Mouse (Mus musculus) CH12.LX (cell line): ENCODE results near the gene Alpk1. TPM values are rescaled to one million over a fixed set of nuclear protein-coding genes. Genes with fewer than 3 reads are reported as not detected.

Experiments
- DNase-seq: peaks from one replicate; pipeline ENCODE4 v3.0.0-alpha.2; 2013; ENCODE audit errors: extremely low read depth
- H3K27ac ChIP-seq: 2 replicates; pipeline ENCODE4 v1.5.1; 2012; ENCODE audit warnings: low read depth, mild to moderate bottlenecking, control low read depth, moderate library complexity; ENCODE audit not compliant: insufficient read depth
- H3K27me3 ChIP-seq: replicated peaks from 2 replicates; pipeline ENCODE3; 2012; ENCODE audit warnings: inconsistent platforms
- H3K36me3 ChIP-seq, 2 experiments: replicated peaks in 1 of 2; 2 replicates each; pipeline versions ENCODE3 to v1.6.1; 2012; ENCODE audit warnings: inconsistent platforms in 1 of 2, low read length in 1 of 2, mild to moderate bottlenecking in 1 of 2, mixed read lengths in 1 of 2, moderate library complexity in 1 of 2; ENCODE audit not compliant: control insufficient read depth in 1 of 2, insufficient read depth in 1 of 2
- H3K4me1 ChIP-seq, 2 experiments: 2 replicates each; pipeline ENCODE4 v1.6.1; 2012; ENCODE audit warnings: inconsistent platforms in 1 of 2, moderate library complexity in 1 of 2; ENCODE audit not compliant: insufficient read depth in 2 of 2, control insufficient read depth in 1 of 2
- H3K4me2 ChIP-seq: 2 replicates; pipeline ENCODE4 v1.6.1; 2012; ENCODE audit warnings: low read depth, mild to moderate bottlenecking, control low read depth; ENCODE audit not compliant: poor library complexity, insufficient read depth, severe bottlenecking
- H3K4me3 ChIP-seq, 3 experiments: fragments of 150-350 bp in 1 of 3; sonication (generic) in 1 of 3; replicated peaks in 1 of 3; 2 replicates each; pipeline versions ENCODE3 to v1.5.1; 2011 to 2012; ENCODE audit warnings: low read depth in 2 of 3, low read length in 2 of 3, mild to moderate bottlenecking in 2 of 3, moderate library complexity in 2 of 3, control low read depth in 1 of 3, improper control_type of control experiment in 1 of 3, inconsistent platforms in 1 of 3, mixed read lengths in 1 of 3; ENCODE audit not compliant: poor library complexity in 1 of 3
- H3K79me2 ChIP-seq: replicated peaks from 2 replicates; pipeline ENCODE4 v1.6.1; 2012; ENCODE audit warnings: mild to moderate bottlenecking, moderate library complexity; ENCODE audit not compliant: control insufficient read depth, poor library complexity, insufficient read depth, severe bottlenecking; ENCODE audit errors: extremely low read depth
- H3K9ac ChIP-seq: 2 replicates; pipeline ENCODE4 v1.6.1; 2012; ENCODE audit warnings: low read depth, mild to moderate bottlenecking, control low read depth, moderate library complexity; ENCODE audit not compliant: insufficient read depth
- H3K9me3 ChIP-seq: replicated peaks from 2 replicates; pipeline ENCODE3; 2012; ENCODE audit warnings: low read length, inconsistent platforms, mixed read lengths
- BHLHE40 ChIP-seq: IDR thresholded peaks from 2 replicates; pipeline ENCODE4 v1.6.1; 2011; ENCODE audit warnings: mild to moderate bottlenecking, low read depth, low read length, improper control_type of control experiment
- CHD1 ChIP-seq: IDR thresholded peaks from 2 replicates; pipeline ENCODE4 v1.6.1; 2012; ENCODE audit warnings: low read depth, low read length, improper control_type of control experiment, inconsistent platforms
- GABPA ChIP-seq: IDR thresholded peaks from 2 replicates; pipeline ENCODE4 v1.6.1; 2012; ENCODE audit warnings: low read depth, low read length, improper control_type of control experiment, inconsistent platforms; ENCODE audit not compliant: insufficient replicate concordance
- HCFC1 ChIP-seq: IDR thresholded peaks from 2 replicates; pipeline ENCODE4 v1.6.1; 2012; ENCODE audit warnings: low read depth, mild to moderate bottlenecking, inconsistent platforms, low read length, improper control_type of control experiment
- JUN ChIP-seq: IDR thresholded peaks from 2 replicates; pipeline ENCODE4 v1.6.1; 2011; ENCODE audit warnings: low read depth, mild to moderate bottlenecking, low read length, improper control_type of control experiment, moderate library complexity; ENCODE audit not compliant: insufficient read depth
- JUND ChIP-seq: conservative IDR thresholded peaks from 2 replicates; pipeline ENCODE4 v1.6.1; 2011; ENCODE audit warnings: low read depth, low read length, improper control_type of control experiment
- KAT2A ChIP-seq: IDR thresholded peaks from 2 replicates; pipeline ENCODE4 v1.6.1; 2012; ENCODE audit warnings: low read length, improper control_type of control experiment, inconsistent platforms; ENCODE audit not compliant: insufficient replicate concordance
- MAX ChIP-seq: IDR thresholded peaks from 2 replicates; pipeline ENCODE4 v1.6.1; 2011; ENCODE audit warnings: low read length, improper control_type of control experiment
- MAZ ChIP-seq: IDR thresholded peaks from 2 replicates; pipeline ENCODE4 v1.6.1; 2012; ENCODE audit warnings: low read depth, mild to moderate bottlenecking, inconsistent platforms, low read length, improper control_type of control experiment, moderate library complexity
- MEF2A ChIP-seq: IDR thresholded peaks from 2 replicates; pipeline ENCODE4 v1.6.1; 2014; ENCODE audit warnings: low read depth, mild to moderate bottlenecking, inconsistent platforms, low read length, improper control_type of control experiment, borderline replicate concordance
- MYC ChIP-seq: IDR thresholded peaks from 2 replicates; pipeline ENCODE4 v1.6.1; 2011; ENCODE audit warnings: low read depth, mild to moderate bottlenecking, improper control_type of control experiment, low read length
- PAX5 ChIP-seq: IDR thresholded peaks from 2 replicates; pipeline ENCODE4 v1.6.1; 2012; ENCODE audit warnings: low read length, inconsistent platforms, mixed read lengths
- POLR2AphosphoS2 ChIP-seq: IDR thresholded peaks from 2 replicates; pipeline ENCODE4 v1.6.1; 2011; ENCODE audit warnings: low read depth, low read length, improper control_type of control experiment
- RAD21 ChIP-seq: IDR thresholded peaks from 2 replicates; pipeline ENCODE4 v1.6.1; 2011; ENCODE audit warnings: low read depth, mild to moderate bottlenecking, low read length, improper control_type of control experiment, moderate library complexity
- SMC3 ChIP-seq: IDR thresholded peaks from 2 replicates; pipeline ENCODE4 v1.6.1; 2011; ENCODE audit warnings: low read depth, low read length, improper control_type of control experiment
- TBP ChIP-seq: conservative IDR thresholded peaks from 2 replicates; pipeline ENCODE4 v1.6.1; 2011; ENCODE audit warnings: low read depth, low read length, improper control_type of control experiment
- UBTF ChIP-seq: IDR thresholded peaks from 2 replicates; pipeline ENCODE4 v1.6.1; 2012; ENCODE audit warnings: low read depth, mild to moderate bottlenecking, inconsistent platforms, low read length, improper control_type of control experiment, moderate library complexity
- ZKSCAN1 ChIP-seq: IDR thresholded peaks from 2 replicates; pipeline ENCODE4 v1.6.1; 2012; ENCODE audit warnings: low read depth, inconsistent platforms, low read length, improper control_type of control experiment, borderline replicate concordance
- ZNF384 ChIP-seq: IDR thresholded peaks from 2 replicates; pipeline ENCODE4 v1.6.1; 2012; ENCODE audit warnings: low read depth, low read length, improper control_type of control experiment, inconsistent platforms
- dilution Hi-C: fragments of 300-500 bp; cut with MboI; formaldehyde crosslinking; loops from 2 replicates; pipeline ENCODE4 v1.14.3; 2020; ENCODE audit warnings: low sequenced_read_pairs; ENCODE audit not compliant: extremely low pct_unique_long_range_greater_than_20kb, extremely low pct_ligation_motif_present
- in situ Hi-C: fragments of 300-500 bp; cut with MboI; formaldehyde crosslinking; loops from 3 replicates; pipeline ENCODE4 v1.14.3; 2019; ENCODE audit warnings: low sequenced_read_pairs, low pct_ligation_motif_present, low pct_unique_long_range_greater_than_20kb, mixed read lengths
- polyA plus RNA-seq: library from polyadenylated mRNA; unstranded; fragments of >175 nt; gene quantifications from 2 replicates; pipeline ENCODE4 v1.2.1, GENCODE M21; 2012; ENCODE audit warnings: low read depth; ENCODE audit not compliant: insufficient read length
- total RNA-seq, 2 experiments: library from RNA; depleted of rRNA; stranded (reverse); fragments of 300-350 nt in 1 of 2; fragments of >200 nt in 1 of 2; gene quantifications; 2 replicates each; pipeline ENCODE4 v1.2.3; 2012 to 2014

The Alpk1 gene
- total and polyA plus RNA-seq, 3 experiments = 1.4 to 1.8 (median 1.5) TPM

- in situ Hi-C loops = loop anchor here (25.0 kb wide), 1 partner anchor 106 kb away; no protein-coding TSS in a partner anchor
- H3K9me3 ChIP-seq = peaks cover 13% of the 10 kb centered on the region
- dilution Hi-C loops = no loop called here
- H3K4me1 ChIP-seq = no peaks in the 10 kb centered on the region
- no peak overlapping the region for H3K4me3 ChIP-seq
- DNase-seq = no peak
- no peak overlapping the region for H3K4me2 ChIP-seq
- TF ChIP-seq MAZ = no peak
- no peak for TF ChIP-seq MAX
- no peak for TF ChIP-seq MEF2A
- TF ChIP-seq JUN = no peak
- no peak for TF ChIP-seq KAT2A
- no peak for TF ChIP-seq UBTF
- TF ChIP-seq ZKSCAN1 = no peak
- no peak overlapping the region for H3K9ac ChIP-seq
- no peak overlapping the region for H3K27ac ChIP-seq
- no peaks in the 10 kb centered on the region for H3K79me2 ChIP-seq
- H3K27me3 ChIP-seq = no peaks in the 10 kb centered on the region
- H3K36me3 ChIP-seq = no peaks in the 10 kb centered on the region
Measured at GRCm38 (mm10) chr3:127631582-127631981, 148.7 kb downstream of the Alpk1 start.

- H3K9me3 ChIP-seq = peaks cover 13% of the 10 kb centered on the region
- H3K4me3 ChIP-seq = no peak overlapping the region
- H3K27ac ChIP-seq = no peak overlapping the region
- dilution Hi-C loops = no loop called here
- no peak overlapping the region for H3K4me2 ChIP-seq
- no peaks in the 10 kb centered on the region for H3K4me1 ChIP-seq
- H3K79me2 ChIP-seq = no peaks in the 10 kb centered on the region
- H3K36me3 ChIP-seq = no peaks in the 10 kb centered on the region
- no peak overlapping the region for H3K9ac ChIP-seq
- no peaks in the 10 kb centered on the region for H3K27me3 ChIP-seq
- DNase-seq = no peak
- in situ Hi-C loops = loop anchor here (25.0 kb wide), 1 partner anchor 106 kb away; no protein-coding TSS in a partner anchor
- TF ChIP-seq SMC3 = no peak
- TF ChIP-seq POLR2AphosphoS2 = no peak
- no peak for TF ChIP-seq JUND
- TF ChIP-seq HCFC1 = no peak
- TF ChIP-seq ZNF384 = no peak
- TF ChIP-seq JUN = no peak
- TF ChIP-seq PAX5 = no peak
- TF ChIP-seq CHD1 = no peak
- TF ChIP-seq MYC = no peak
- no peak for TF ChIP-seq MAX
- TF ChIP-seq BHLHE40 = no peak
- no peak for TF ChIP-seq TBP
- TF ChIP-seq RAD21 = no peak
- no peak for TF ChIP-seq GABPA
Measured at GRCm38 (mm10) chr3:127630735-127631372, 149.5 kb downstream of the Alpk1 start.
